Mouse (Mus musculus) heart, postnatal 0 days (tissue): Measurements from ENCODE around the gene Plk1.

ENCODE experiments used
- CTCF ChIP-seq: IDR thresholded peaks from 2 replicates; pipeline ENCODE4 v1.5.1; 2016; ENCODE audit warnings: antibody characterized with exemption, control low read depth, low read depth
- EP300 ChIP-seq: IDR thresholded peaks from 2 replicates; pipeline ENCODE4 v1.6.1; 2016; ENCODE audit warnings: antibody characterized with exemption, low read depth

DNA sequence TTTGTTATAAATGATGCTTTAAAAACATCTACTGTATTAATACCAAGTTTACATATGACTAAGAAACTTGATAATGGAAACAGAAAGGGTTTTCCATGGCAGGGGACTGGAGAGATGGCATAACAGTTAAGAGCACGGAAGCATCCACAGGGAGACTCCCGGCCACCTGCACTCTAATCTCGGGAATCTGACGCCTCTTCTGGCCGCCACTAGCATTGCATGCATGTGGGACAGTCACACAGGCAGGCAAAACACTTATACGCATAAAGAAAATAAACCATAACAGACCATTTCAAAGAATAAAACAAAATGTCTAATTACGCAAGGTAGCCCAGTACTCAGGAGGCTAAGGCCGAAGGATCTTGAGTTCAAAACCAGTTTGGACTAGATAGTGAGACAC lies 33.6 kb upstream of the Plk1 start:
- no peak for TF ChIP-seq CTCF
- no peak for TF ChIP-seq EP300
